Mouse (Mus musculus): ENCODE data around the gene Gsn. TPM values are rescaled to one million over a fixed set of nuclear protein-coding genes. Genes with fewer than 3 reads are reported as not detected.

Gsn gene
- polyA plus RNA-seq, 1 experiment from 2014 or later = 72.4 TPM

DNA sequence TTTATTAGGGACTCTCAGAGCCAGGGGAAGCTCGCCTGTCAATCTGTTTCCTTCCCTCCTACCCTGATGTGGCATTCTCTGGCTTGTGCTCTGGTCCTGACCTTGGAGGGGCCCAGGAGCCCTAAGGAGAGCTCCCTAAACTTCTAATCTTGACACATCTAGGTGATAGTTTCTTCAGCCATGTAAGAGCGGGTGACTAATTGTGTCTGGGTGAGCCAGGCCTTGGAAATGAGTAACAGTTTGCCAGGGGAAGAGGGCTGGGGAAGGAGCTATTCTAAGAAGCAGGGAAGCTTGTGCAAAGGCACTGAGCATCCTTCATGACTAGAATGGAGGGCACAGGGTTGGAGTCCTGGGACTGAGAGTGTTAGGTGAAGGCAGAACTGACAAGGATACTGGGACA lies 1.7 kb downstream of the Gsn start:
- peaks cover 33% of the 10 kb centered on the region for H3K27me3 ChIP-seq
- no peak overlapping the region for H3K4me3 ChIP-seq
- no peaks in the 10 kb centered on the region for H3K36me3 ChIP-seq
- H3K9ac ChIP-seq = no peak overlapping the region
- peaks cover 14% of the 10 kb centered on the region for H3K4me1 ChIP-seq
- no peaks in the 10 kb centered on the region for H3K9me3 ChIP-seq (replicated peaks)
- WGBS = 85% methylated on average over 2 of the region's 2 CpGs
- no peak for ATAC-seq (ENCODE audit: low FRiP score)
- no peak overlapping the region for H3K27ac ChIP-seq
- H3K4me2 ChIP-seq (replicated peaks) = no peak overlapping the region

DNA sequence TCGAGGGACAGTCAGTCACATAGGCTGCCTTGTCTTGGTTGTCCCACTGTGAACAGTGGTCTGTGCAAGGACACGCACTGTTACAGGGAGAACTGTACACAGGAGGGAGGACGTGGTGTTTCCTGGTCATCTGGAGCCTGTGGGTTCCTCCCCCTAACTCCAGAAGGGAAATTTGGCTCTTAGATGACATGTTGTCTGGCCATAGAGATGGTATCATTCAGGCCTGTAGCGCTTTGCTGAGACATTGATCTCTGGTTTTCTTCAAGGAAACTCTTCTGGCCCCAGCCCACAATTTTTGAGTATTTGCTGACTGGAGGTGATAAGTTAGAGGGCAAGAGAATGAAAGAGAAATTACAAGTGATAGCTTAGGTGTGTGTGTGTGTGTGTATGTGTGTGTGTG lies 2.4 kb downstream of the Gsn start:
- Histone ChIP-seq H3K9me3 (replicated peaks) (no peaks in the 10 kb centered on the region), H3K9ac (no peak overlapping the region), H3K4me1 (peaks cover 14% of the 10 kb centered on the region), H3K36me3 (no peaks in the 10 kb centered on the region), H3K27me3 (peaks cover 32% of the 10 kb centered on the region), H3K4me2 (replicated peaks) (no peak overlapping the region), H3K4me3 (no peak overlapping the region), H3K27ac (no peak overlapping the region)
- no peak for ATAC-seq (ENCODE audit: low FRiP score)
- 84% methylated on average over 4 of the region's 4 CpGs for WGBS

DNA sequence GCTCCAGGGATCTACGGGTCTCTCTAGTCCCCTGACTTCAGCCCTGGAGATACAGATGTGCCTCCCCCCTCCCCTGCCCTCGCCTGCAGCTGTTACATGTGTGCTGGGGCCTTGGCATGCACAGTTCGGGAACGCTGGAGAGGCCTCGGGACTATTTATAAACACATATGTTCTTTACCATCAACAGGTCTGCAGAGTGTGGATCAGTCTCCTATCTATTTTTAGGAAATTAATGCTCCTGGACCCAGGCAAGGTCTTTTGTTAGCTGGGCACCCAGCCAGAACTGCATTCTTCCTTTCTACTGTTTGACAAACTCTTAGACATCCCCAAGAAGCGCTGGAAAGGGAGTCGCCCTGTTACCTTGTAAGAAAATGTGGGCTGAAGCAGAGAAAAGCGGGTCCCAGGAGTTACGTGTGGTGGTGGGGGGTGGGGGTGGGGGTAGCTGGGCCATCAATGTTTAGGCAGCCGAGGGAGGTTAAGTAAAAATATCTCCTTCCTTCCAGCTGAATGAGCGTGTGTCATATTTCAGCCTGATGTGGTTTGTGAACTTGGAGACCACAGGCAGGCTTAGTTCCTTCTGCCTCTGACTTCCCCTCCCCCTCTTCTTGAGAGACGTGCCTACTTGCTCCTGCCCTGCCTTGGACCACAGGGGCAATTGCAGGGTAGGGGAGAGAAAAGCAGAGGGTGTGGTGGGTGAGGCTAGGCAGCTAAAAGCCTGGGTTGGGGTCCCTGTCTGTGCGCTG lies 3.3 kb downstream of the Gsn start:
- no peak overlapping the region for H3K4me2 ChIP-seq (replicated peaks)
- no peaks in the 10 kb centered on the region for H3K9me3 ChIP-seq (replicated peaks)
- H3K4me1 ChIP-seq = peaks cover 14% of the 10 kb centered on the region
- 50% methylated on average over 13 of the region's 13 CpGs for WGBS
- H3K4me3 ChIP-seq = no peak overlapping the region
- H3K27me3 ChIP-seq = peaks cover 28% of the 10 kb centered on the region
- no peak for ATAC-seq (ENCODE audit: low FRiP score)
- no peaks in the 10 kb centered on the region for H3K36me3 ChIP-seq
- H3K9ac ChIP-seq = no peak overlapping the region
- H3K27ac ChIP-seq = no peak overlapping the region

DNA sequence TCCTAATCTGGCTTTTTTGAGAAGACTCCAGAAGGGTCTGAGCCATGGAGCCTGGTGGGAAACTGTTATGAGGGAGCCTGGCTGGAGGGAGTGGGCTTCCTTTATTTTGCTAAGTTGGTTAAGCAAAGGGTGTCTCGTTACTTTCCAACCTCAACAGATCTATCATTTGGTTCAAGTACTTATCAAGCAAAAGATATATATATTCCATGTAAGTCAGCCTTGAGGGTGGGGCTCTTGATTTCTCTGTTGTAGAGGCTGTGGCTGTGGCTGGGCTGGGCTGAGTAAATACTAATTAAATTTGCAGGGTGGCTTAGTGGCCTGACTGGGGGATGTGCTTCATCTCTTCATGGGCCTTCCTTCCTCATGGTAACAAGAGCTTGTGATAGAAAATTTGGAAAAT lies 4.1 kb downstream of the Gsn start:
- no peak overlapping the region for H3K4me3 ChIP-seq
- H3K36me3 ChIP-seq = no peaks in the 10 kb centered on the region
- no peaks in the 10 kb centered on the region for H3K9me3 ChIP-seq (replicated peaks)
- H3K27ac ChIP-seq = no peak overlapping the region
- H3K27me3 ChIP-seq = peaks cover 21% of the 10 kb centered on the region
- H3K9ac ChIP-seq = no peak overlapping the region
- peaks cover 14% of the 10 kb centered on the region for H3K4me1 ChIP-seq
- no peak for ATAC-seq (ENCODE audit: low FRiP score)
- WGBS = 70% methylated on average over 1 of the region's 1 CpGs
- H3K4me2 ChIP-seq (replicated peaks) = no peak overlapping the region

DNA sequence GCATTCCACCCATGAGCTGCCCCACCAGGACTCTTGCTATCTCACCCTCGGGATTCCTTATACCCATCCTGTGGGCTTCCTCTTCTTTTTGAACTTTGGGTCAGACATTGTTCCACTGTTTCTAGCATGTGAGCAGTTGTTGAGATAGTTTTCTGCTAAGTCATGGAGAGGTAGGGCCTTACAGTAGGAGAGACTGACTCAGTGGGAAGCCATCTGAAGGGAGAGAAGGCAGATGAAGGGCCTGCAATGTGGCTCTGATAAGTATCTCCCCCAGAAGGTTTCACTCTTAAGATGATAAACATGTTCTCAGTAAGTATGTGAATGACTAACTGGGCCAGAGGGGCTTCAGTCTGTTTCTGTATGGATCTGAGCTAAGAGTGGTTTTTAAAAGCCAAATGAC lies 7.9 kb downstream of the Gsn start:
- no peak overlapping the region for H3K4me2 ChIP-seq (replicated peaks)
- H3K27ac ChIP-seq = no peak overlapping the region
- no peak overlapping the region for H3K9ac ChIP-seq
- H3K27me3 ChIP-seq = no peaks in the 10 kb centered on the region
- 73% methylated on average over 1 of the region's 1 CpGs for WGBS
- no peaks in the 10 kb centered on the region for H3K36me3 ChIP-seq
- no peaks in the 10 kb centered on the region for H3K9me3 ChIP-seq (replicated peaks)
- H3K4me1 ChIP-seq = peaks cover 13% of the 10 kb centered on the region
- ATAC-seq (ENCODE audit: low FRiP score) = no peak
- no peak overlapping the region for H3K4me3 ChIP-seq

DNA sequence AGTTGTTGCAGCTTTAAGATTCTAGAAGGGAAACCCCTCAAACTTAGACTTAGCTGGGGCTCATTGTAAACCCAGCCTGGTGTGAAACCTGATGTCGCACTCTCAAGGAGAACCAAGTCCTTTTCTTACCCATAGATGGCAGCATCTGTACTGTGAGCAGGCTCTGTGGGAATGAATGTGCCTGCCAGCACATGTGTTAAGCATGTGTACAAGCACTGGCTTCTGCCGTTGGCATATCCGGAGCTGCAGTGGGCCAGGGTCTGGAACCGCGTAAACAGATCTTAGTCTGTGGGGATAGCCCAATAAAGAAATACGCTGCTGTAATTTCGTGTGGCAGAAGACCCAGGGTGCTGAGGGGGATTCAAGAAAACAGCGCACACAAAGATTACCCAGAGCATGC lies 9.1 kb downstream of the Gsn start:
- no peaks in the 10 kb centered on the region for H3K36me3 ChIP-seq

DNA sequence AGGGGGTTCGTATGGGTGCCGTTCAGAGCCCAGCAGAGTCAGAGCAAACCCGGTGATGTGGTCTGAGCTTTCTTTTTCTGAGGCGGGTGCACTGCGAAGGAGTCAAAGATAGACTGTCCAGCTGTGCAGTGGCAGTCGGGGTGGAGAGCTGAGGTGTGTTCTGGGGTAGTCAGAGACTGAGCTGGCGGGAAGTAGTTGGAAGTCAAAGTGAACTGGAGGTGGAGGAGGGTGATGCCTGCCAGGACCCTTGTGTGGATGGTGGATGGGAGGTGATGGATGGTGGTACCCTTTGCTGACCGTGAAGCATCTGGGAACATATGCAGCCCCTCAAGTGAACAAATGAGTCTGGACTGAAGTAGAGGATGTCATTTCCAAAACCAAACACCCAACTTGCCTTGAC lies 9.6 kb downstream of the Gsn start:
- no peaks in the 10 kb centered on the region for H3K9me3 ChIP-seq (replicated peaks)
- H3K36me3 ChIP-seq = no peaks in the 10 kb centered on the region
- ATAC-seq (ENCODE audit: low FRiP score) = no peak
- no peak overlapping the region for H3K9ac ChIP-seq
- H3K4me3 ChIP-seq = no peak overlapping the region
- H3K27ac ChIP-seq = no peak overlapping the region
- no peak overlapping the region for H3K4me2 ChIP-seq (replicated peaks)
- no peaks in the 10 kb centered on the region for H3K27me3 ChIP-seq
- H3K4me1 ChIP-seq = peaks cover 17% of the 10 kb centered on the region
- whole genome bisulfite sequencing = 71% methylated on average over 8 of the region's 8 CpGs

More for the DNA sequence above, 9.1 kb downstream of the Gsn start:
- Histone ChIP-seq H3K9ac (no peak overlapping the region), H3K4me2 (replicated peaks) (no peak overlapping the region), H3K27me3 (no peaks in the 10 kb centered on the region), H3K4me1 (peaks cover 13% of the 10 kb centered on the region), H3K4me3 (no peak overlapping the region), H3K27ac (no peak overlapping the region), H3K9me3 (replicated peaks) (no peaks in the 10 kb centered on the region)
- peak; percentile 59 for ATAC-seq (ENCODE audit: low FRiP score)
- WGBS = 55% methylated on average over 8 of the region's 8 CpGs

DNA sequence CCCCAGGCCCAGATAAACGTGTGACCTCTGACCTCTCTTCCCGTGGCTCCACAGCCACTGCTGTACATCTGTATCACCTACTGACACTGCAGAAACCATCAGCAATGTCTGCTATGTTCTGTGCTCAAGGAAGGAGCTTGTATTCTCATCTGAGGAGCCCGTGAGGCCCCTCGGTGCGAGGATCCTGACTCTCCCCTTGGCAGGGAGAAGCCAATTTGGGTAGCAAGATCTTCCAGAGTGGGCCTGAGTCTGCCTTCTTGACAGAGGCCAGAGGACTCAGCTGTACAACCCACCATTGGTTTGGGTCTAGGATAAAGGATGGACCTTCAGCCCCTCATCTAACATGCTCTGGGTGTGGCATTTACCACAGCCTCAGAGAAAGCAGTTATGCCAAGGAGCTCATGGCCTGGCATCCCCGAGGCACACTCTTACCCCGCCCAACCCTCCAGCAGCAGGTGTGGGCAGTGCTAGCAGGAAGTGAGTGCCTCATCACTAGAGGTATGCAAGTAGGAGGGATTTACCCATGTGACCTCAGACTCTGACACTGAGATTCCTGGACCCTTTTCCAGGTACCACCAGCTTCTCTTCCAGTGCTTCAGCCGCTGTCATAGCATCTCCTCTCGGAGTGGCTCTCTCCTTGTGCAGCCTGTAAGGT lies 10.2 kb downstream of the Gsn start:
- ATAC-seq (ENCODE audit: low FRiP score) = no peak
- Histone ChIP-seq H3K36me3 (no peaks in the 10 kb centered on the region), H3K9me3 (replicated peaks) (no peaks in the 10 kb centered on the region), H3K9ac (no peak overlapping the region), H3K4me1 (peaks cover 17% of the 10 kb centered on the region), H3K27ac (no peak overlapping the region), H3K27me3 (no peaks in the 10 kb centered on the region), H3K4me3 (no peak overlapping the region), H3K4me2 (replicated peaks) (no peak overlapping the region)
- 78% methylated on average over 9 of the region's 9 CpGs for WGBS

DNA sequence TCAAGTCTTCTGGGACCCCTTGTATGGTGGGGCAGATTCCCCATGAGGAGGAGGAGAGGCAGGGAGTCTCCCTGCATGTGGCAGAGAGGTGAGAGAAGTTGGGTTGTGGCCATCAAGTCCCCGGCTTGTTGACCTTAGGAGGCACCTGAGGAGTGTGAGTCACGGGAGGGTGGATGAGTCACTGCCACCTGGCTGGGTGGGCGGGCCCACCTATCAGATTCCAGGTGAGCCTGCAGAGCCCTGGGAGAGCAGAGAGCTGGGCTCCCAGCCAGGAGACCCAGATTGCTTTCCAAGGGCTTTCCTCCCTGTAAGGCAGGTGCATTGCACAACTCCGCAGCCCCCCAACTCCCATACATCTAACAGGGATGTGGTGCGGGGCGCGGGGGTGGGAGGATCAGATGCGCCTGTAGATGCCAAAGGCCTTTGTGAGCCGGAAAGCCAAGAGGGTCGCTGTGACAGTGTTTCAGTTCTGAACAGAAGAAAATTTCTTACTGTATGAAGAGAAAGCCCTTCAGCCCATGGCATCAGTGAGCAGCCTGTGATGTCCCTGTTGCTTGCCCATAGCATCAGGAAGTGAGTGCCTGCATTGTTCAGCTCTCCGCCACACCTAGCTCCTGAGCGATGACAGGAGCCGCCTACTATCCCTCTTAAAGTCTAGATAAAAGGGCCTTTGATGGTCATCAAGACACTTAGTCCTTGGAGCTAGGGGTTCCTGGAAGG lies 11.1 kb downstream of the Gsn start:
- no peak overlapping the region for H3K4me3 ChIP-seq
- WGBS = 87% methylated on average over 13 of the region's 13 CpGs
- no peak for ATAC-seq (ENCODE audit: low FRiP score)

DNA sequence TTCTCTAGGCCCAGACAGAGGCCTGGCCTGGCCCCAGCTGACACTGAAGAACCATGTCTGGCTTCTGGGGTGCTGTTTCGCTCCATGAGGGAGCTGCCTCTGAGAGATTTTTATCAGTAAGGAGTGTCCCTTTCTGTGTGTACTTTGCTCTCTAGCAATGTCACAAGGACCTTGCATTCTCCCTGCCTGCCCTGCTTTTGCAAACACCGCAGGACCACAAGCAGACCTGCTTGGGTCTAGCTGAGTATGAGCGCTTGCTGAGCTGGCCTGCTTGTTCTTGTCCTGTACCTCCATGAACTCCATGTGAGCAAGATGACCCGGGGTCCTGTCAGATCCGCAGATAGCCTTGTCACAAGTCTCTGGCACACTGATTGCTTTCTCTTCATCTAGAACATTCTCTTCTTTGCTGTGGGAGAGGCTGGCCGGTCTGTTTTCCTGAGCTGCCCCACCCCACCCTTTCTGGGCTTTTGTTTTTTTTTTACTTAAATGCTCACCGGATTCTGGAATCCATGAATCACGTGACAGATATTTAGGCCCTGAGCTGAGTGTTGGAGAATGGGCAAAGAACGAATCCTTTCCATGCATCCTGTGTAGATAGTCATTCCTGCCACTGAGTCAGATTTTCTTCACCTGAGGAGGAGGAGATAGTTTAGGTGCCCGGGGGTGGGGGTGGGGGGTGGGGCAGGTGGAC lies 11.8 kb downstream of the Gsn start:
- no peak for ATAC-seq (ENCODE audit: low FRiP score)
- H3K27me3 ChIP-seq = no peaks in the 10 kb centered on the region
- H3K36me3 ChIP-seq = no peaks in the 10 kb centered on the region

More for the DNA sequence above, 11.1 kb downstream of the Gsn start:
- H3K27ac ChIP-seq = no peak overlapping the region
- H3K9ac ChIP-seq = no peak overlapping the region
- no peak overlapping the region for H3K4me2 ChIP-seq (replicated peaks)
- H3K36me3 ChIP-seq = no peaks in the 10 kb centered on the region
- H3K4me1 ChIP-seq = peaks cover 17% of the 10 kb centered on the region
- H3K9me3 ChIP-seq (replicated peaks) = no peaks in the 10 kb centered on the region
- H3K27me3 ChIP-seq = no peaks in the 10 kb centered on the region

DNA sequence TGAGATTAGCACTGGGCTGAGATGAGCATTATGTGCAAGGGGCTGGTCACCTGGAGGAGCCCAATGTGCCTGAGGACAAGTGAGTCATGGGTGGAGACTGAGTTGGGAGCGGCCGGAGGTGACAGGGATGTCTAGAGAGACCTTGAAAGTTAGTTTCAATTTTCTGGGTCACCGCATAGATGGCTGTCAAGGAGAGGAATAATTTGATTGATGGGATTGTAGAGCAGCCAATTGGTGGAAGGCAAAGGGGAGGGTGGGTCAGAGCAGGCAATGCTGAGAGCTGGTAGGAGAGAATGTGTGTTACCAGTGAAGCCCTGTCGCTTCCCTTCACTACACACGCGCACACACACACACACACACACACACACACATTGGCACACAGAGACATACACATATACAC lies 13.0 kb downstream of the Gsn start:
- H3K4me1 ChIP-seq = peaks cover 25% of the 10 kb centered on the region
- ATAC-seq (ENCODE audit: low FRiP score) = no peak
- no peak overlapping the region for H3K4me3 ChIP-seq
- no peaks in the 10 kb centered on the region for H3K27me3 ChIP-seq
- H3K27ac ChIP-seq = no peak overlapping the region
- no peak overlapping the region for H3K9ac ChIP-seq
- H3K36me3 ChIP-seq = no peaks in the 10 kb centered on the region
- H3K4me2 ChIP-seq (replicated peaks) = no peak overlapping the region
- no peaks in the 10 kb centered on the region for H3K9me3 ChIP-seq (replicated peaks)
- WGBS = 66% methylated on average over 6 of the region's 6 CpGs

More for the DNA sequence above, 11.8 kb downstream of the Gsn start:
- Histone ChIP-seq H3K4me2 (replicated peaks) (no peak overlapping the region), H3K9me3 (replicated peaks) (no peaks in the 10 kb centered on the region), H3K4me1 (peaks cover 18% of the 10 kb centered on the region), H3K27ac (no peak overlapping the region), H3K4me3 (no peak overlapping the region), H3K9ac (no peak overlapping the region)
- WGBS = 82% methylated on average over 10 of the region's 10 CpGs

DNA sequence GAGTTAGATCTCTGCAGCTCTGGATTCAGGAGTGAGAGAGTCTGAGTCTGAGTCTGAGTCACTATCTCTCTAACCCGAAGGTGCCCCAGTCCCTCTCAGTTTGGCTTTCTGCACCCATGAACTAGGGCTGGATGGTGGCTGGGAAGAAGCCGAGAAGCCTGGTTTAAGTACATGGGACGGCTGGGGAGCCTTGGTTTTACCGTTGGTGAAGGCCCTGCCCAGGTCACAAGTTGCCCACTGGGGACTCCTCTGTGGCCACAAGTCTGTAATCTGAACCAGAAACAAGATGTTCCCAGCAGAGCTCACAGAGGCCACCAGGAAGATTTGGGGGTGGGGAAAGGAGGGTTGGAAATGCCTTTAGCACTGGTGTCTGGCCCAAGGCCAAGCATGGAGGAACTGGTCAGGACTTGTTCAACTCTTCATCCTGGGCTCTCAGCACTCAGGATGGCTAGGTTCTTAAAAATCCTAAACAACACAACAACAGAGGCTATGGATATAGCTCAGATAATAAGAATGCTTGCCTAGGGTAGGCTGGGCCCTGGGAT lies 13.6 kb downstream of the Gsn start:
- no peak overlapping the region for H3K9ac ChIP-seq
- H3K36me3 ChIP-seq = no peaks in the 10 kb centered on the region
- WGBS = 74% methylated on average over 4 of the region's 4 CpGs
- peaks cover 25% of the 10 kb centered on the region for H3K4me1 ChIP-seq
- H3K4me3 ChIP-seq = no peak overlapping the region
- H3K4me2 ChIP-seq (replicated peaks) = no peak overlapping the region
- no peaks in the 10 kb centered on the region for H3K9me3 ChIP-seq (replicated peaks)
- ATAC-seq (ENCODE audit: low FRiP score) = no peak
- no peaks in the 10 kb centered on the region for H3K27me3 ChIP-seq
- H3K27ac ChIP-seq = no peak overlapping the region

Measured in hindbrain, embryonic 12.5 days (tissue).